Mouse (Mus musculus) stomach, postnatal 0 days (tissue): ENCODE results near the gene Usp36.

Experiments
- CTCF ChIP-seq: IDR thresholded peaks from 2 replicates; pipeline ENCODE4 v1.5.1; 2016; ENCODE audit warnings: antibody characterized with exemption, low read depth, mild to moderate bottlenecking, moderate library complexity
- EP300 ChIP-seq: optimal IDR thresholded peaks from 2 replicates; pipeline ENCODE3; 2016; ENCODE audit warnings: antibody characterized with exemption

DNA sequence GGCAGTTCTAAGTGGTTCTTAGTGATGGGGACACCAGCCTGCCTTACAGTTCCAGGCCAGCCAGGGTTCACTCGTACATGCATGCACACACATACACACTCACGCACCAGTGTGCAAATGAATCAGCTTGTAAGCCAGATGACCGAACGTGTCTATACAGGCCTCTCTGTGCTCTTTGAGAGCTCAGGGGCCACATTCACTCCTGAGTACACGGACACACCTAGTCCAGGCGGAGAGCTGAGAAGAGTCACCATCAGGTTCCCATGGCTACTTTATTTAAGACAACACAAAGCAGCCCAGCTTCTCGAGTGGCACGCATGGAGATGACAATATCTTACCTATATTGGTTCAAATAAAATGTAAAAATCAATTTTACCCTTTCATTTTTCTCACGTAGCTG lies 3.6 kb downstream of the Usp36 start:
- no peak for TF ChIP-seq EP300
- TF ChIP-seq CTCF, result no peak
